Mouse (Mus musculus) liver (tissue): ENCODE data around the gene Gstp1.

Source experiments
- DNase-seq: peaks from one replicate; pipeline ENCODE4 v3.0.0-alpha.2; 2020; ENCODE audit warnings: mixed read lengths

Gene Gstp1

GRCm38 (mm10) chr19:3999121-3999730, 38.6 kb downstream of the Gstp1 start:
- no peak for DNase-seq

DNA sequence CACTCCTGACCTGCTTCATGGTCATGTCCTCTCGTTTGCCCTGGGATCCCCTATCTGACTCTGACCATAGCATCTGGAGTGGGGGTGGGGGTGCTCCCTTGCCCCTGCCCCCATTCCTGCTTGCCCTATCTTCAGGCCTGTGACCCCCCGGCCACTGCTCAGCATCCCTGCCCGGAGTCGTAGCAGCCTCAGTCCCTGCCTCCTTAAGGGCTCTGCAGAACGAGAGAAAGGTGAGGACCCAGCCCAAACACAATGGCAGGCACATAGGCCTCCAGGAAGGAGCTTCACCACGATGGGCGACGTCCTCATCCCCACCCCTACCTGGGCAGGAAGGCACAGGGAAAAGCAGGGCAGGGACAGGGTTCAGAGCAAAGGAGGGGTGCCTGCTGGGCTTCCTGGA, 39.5 kb downstream of the Gstp1 start:
- no peak for DNase-seq

- no peak for DNase-seq
These were observed 40.6 kb downstream of the Gstp1 start for GRCm38 (mm10) chr19:3997231-3997630.

DNA sequence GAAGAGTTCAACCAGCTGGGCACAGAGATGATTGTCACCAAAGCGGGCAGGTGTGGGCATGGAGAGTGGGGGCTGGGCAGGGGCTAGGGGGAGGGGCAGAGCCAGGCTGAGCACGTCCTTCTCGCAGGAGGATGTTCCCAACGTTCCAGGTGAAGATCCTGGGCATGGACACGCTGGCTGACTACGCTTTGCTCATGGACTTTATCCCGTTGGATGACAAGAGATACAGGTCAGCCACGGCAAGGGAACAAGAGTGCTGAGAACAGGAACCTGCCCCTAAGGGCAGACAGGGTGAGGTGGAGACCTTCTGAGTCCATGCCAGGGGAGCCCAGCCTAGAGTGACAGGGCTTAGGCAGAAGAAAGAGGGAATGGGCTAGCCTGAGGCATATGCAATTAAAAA, 41.0 kb downstream of the Gstp1 start:
- DNase-seq = no peak

DNA sequence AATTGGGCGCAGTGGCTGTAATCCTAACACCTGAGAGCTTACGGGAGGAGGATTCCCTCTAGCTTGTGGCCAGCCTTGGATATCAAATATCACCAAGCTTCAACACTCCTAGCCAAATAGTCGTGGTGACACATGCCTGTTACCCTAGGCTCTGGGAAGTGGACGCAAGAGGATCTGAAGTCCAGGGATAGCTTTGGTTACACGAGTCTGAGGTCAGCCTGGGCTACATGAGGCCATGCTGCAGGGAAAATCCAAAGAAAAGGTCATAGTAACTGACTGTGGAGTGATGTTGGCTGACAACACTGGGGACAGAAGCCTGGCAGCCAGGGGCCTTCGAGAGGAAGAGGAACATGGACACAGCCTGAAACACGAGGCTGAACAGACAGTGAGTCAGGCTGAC, 41.7 kb downstream of the Gstp1 start:
- DNase-seq = no peak

GRCm38 (mm10) chr19:3995505-3995904, 42.3 kb downstream of the Gstp1 start:
- DNase-seq = no peak

DNA sequence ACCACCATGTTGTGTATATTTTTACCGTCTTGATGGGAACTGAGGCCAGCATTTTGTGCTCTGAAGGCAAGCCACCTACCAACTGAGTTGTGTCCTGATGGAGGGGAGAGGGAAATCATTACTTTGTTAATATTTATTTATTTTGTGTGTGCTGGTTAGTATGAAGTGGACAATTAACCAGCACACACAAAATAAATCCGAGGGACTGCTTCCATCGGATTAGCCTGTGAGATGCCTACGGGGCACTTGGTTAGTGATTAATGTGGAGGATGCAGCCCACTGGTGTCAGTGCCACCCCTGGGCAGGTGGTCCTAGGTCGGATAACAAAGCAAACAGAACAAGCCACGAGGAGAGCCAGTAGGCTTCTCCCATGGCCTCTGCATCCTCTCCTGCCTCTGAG, 42.9 kb downstream of the Gstp1 start:
- no peak for DNase-seq

DNA sequence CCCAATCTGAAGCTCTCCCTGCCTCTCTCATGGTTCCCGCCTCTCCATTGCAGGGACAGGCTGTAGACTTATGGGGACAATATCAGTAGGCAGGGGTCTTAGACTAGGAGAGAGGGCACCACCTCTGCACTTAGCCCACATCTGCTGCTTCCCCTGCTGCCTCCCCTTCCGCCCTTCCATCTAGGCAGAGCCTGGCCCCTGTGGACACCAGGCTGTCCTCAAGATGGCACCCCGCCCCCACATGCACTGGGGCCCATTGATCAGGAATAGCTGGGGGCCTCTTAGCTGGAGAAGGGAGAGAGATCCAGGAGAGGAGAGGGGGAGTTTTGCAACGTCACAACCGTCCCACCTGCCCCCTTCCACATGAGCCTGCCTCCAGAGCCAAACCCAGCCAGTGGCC, 45.4 kb downstream of the Gstp1 start, which contains the start of gene Tbx10:
Gene Tbx10 (plus strand): TSS at position 337 of the 400 bp plus-strand sequence.
- no peak for DNase-seq

- DNase-seq = no peak
These were observed 45.8 kb downstream of the Gstp1 start for GRCm38 (mm10) chr19:3991966-3992365.

DNA sequence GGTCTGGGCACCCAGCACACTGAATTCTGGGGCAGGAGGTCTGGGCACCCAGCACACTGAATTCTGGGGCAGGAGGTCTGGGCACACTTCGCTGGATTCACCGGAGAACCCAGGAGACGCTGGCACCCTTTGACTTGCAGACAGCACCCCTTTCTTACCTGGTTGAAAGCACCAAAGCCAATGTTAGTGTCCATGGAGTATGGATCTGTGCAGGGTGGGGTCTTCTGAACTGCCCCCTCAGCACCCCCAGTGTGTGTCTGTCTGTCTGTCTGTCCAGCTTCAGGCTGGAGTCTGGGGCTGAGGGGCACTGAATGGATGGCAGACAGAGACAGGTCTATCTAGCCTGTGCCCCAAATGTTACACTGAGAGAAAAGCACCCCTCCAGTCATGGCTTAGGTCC, 46.2 kb downstream of the Gstp1 start:
- DNase-seq = no peak

DNA sequence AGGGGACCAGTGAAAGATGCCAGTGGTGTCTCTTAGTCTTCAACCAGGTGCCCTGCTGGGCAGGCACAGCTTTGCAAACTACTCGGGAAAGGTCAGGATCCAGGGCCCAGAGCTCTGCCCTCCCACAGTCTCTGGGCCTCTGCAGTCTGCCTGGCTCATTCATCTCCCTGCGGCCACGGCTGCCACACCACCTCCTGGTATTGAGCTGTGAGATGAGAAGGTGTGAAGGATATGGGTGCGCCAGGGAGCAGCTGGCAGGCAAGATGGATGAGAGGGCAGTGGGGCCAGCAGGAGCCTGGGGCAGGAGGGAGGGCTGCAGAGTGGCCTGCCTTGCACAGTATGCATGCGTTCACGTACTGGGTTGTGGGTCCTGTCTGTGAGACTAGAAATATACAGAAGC, 47.0 kb downstream of the Gstp1 start:
- no peak for DNase-seq

DNA sequence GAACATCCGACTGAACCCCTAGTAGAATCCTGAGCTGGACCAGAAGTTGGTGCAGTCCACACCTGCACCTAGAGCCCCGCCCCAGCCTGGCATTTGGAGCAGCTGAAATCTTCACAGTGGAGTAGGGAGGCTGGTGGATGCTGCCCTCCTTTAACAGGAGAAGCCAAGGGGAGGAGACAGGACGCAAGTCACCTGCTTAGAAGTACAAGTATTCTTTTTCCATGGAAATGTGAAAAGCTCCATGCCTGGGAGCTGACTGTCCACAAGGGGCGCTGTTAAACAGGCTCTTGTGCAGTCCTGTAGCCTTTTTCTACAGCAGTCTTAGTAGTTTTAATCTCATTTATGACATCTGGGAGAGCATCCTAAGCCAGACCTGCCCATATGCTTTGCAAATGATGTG, 49.0 kb downstream of the Gstp1 start:
- no peak for DNase-seq

DNA sequence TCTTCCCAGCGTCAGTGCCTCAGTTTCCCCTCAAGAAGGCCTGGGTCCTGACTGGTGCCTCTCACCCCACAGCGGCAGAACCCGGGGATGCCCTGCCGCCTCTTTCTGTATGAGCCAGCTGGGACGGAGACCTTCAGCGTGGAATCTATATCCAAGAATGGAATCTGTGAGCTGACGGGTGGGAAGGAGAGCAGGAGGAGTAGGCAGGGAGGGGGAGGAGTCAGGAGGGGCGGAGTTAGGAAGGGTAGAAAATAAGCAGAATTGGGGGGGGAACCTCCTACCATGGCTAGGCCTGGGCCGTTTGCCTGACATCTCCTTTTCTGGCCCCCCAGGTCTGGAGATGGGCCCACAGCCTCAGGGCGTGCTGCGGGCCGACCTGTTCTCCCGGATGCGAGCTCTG, 49.7 kb downstream of the Gstp1 start:
- DNase-seq = no peak

DNA sequence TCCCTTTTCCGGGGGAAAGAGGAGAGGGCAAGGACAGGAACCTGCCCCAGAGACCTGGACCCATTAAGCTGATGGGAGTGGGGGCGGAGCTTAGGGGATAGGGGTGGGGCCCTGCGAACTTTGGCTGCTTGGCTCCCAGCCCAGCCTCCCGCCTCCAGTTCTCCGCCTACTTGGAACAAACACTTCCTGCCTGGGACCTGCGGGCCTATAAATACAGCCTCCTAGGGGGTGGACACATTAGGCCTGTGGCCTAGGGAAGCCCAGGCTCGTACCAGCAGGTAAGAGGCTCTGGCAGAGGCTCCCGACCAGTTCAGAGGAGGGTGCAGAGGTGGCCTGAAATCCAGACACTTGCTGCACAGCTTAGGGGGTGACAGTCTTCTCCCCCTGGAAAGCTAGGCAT, 51.5 kb downstream of the Gstp1 start, which contains the start of gene Acy3:
Gene Acy3 (plus strand): TSS at position 237 of the 400 bp plus-strand sequence.
- peak; percentile 84 for DNase-seq
